Mouse (Mus musculus) kidney, postnatal 25 days (tissue): ENCODE data around the gene Cldn20.
A peak's percentile ranks its signal among the peaks of the same experiment; 100 is the strongest.

Experiments used
- DNase-seq, 2 experiments: peaks; one replicate each; pipeline ENCODE4 v3.0.0; 2021; ENCODE audit warnings: mixed read lengths in 2 of 2

Gene Cldn20

DNA sequence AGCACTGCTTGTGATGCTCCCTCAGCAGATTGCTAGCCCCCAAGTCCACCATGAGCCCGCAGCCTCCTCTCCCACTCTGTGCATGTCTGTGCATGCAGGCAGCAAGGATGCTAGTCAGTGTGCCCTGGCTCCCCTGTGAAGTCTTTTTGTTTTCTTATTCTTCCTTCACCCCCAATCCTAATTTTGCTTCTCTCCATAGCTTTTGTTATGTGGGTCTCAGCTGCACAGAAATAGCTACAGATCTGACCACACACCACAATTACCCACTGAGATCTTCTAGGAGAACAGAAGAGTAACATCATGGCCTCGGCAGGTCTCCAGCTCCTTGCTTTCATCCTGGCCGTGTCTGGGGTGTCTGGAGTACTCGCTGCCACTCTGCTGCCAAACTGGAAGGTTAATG lies at the start of gene Cldn20:
Cldn20 (plus strand) TSS at position 301 of the 400 bp plus-strand sequence.
- no peak for DNase-seq

DNA sequence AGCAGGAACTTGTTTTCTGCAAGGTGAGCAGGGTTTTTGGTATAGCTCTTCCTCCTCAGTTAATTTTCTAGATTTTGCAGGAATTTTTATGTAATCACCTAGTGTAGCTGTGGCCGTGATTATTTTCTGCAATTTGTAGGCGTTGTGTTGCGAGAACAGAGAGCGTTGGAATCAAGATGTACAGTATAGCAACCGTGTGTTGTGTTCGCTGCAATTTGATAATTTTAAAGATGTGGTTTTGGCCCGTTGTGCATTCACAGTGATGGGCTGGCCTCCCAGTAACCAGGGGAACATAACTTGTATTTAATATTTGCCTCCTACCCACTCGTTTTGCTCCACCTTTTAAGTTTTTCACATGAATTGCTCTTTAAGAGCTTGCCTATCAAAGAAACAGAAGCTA lies 49.3 kb upstream of the Cldn20 start:
- no peak for DNase-seq

DNA sequence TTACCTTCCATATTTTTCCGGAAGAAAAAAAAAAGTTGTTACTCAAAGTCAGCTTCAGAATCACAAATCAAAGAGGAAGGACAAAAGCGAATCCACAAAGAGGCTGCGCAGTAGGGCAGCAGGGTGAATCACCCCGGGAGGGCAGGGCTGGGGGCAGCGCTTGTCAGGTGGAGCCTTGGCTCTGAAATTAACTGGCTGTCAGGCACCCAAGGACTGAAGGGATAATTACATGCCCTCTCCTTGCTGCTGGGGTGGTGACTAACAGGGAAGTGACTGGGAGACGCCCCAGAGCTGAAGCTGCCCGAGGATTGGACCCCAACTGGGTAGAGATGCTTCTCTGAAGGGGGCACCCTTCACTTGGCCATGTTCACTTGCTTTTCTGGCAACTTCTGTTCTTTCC lies 46.5 kb upstream of the Cldn20 start:
- DNase-seq: no peak

DNA sequence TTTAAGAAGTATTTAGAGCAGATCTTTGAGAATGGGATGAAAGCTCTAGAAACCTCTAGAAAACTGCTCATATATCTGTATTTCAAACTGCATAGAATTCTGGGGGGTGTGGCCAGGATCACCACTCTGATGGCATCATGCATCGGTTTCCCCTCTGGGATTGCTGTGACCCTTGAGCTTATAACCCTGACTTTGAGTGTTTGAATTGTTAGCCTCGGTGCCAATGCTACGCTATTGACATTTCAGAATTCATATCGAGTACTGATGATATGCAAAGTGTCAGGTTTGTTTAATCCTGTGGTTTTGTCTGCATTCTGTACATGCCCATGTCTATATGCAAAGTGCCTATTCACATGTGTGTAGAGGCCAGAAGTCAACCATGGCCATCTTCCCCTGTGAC lies 45.1 kb upstream of the Cldn20 start:
- no peak for DNase-seq

DNA sequence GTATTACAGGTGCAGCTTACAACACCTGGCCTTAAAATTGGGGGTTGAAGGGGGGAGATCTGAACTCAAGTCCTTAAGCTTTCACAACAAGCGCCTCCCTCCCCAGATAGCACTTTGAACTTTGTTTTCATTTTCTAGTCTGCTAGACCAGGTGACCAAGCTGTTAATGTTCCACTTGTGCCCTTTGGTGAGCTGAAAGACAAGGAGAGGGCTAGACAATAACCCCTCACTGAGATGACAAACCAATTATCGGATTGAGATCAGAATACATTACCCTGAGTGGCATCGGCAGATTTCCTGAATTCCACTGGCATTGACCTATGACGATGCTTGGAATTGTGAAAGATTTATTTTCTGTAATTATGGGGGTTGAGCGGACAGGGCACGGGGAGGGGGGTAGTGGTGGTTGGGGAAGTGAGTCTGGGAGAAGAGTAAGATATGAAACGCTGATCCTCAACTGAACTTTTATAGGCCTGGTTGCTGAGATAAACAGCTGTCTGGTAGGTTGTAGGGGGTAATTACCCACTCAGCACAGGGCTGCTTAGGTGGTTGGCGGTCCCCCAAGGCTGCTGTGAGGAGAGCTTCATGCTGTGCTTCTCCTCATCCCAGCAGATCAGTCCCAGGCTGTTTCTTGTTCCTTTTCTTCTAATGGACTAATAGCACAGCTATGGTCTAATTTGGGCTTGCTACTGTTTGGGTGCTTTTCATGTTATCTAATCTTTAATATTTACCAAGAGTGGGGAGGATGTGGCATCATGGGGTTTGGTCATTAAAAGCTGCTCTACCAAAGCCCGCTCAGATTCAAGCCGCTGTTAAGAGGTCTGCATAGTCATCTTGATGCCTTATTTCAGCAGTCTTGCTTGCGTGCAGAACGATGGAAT lies 44.4 kb upstream of the Cldn20 start:
- DNase-seq: peak in 1 of 2 experiments; percentile 39

DNA sequence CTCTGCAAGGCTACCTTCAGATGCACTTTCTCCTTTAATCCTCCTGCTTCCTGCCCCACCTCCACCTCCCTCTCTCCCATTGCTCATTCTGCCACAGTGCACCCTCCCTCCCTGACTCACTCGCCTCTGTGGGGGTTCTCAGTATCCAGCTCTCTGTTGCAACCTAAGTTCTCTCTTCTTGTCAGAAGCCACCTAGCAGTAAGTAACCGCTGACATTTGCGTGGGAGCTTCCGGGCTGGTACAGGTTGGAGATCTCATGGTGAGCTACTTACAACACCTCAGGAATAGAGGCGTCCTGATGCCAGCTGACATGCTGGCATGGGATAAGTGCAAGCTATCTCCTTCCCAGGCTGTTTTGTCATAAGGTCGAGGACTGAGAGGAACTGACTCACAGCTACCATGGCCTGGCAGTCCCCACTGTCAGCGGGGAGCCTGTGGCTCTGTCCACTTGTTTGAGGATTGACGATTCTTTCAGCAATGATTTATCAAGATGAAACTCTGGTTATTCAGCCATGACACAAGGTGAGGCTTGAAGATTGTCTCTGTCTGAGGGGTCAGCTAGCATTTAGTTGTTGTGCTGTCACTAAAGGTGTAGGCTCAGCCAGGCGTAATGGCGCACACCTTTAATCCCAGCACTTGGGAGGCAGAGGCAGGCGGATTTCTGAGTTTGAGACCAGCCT lies 42.0 kb upstream of the Cldn20 start:
- DNase-seq: no peak

DNA sequence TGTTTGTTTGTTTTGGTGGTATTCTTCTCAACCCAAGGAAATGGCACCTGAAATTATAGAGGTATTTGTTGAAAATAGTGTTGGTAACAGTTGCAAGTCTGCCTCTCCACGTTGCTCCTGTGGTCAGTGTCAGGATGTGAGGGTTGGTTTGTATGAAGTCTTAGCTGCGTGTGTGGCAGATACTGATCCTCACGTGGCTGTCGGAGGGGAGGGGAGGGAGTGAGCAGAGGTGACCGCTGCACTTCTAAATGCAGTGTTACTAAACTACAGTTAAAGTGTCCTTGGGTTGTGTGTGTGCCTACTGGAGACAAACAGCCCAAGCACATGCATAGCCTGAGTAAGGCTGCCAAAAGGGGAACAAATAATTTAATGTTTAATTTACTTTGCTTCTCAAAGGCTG lies 41.3 kb upstream of the Cldn20 start:
- DNase-seq: no peak

DNA sequence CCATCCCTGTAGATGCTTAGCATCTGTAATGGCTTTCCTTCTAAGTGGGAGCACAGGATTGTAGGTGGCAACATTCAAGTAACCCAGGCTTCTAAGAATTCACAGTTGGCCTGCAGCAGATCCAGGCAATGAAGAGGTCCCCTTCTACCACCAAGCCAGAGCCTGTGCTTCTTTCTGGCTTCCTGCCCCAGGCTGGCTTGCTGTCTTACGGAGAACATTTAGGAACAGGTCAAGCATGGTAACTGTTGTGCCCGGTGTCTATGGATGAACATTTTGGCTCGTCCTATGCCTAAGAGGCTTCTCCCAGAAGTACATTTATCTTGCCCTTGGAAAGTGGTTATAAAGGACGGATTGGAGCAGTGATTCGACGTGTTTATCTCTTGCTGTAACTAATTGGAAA lies 40.7 kb upstream of the Cldn20 start:
- DNase-seq: no peak

DNA sequence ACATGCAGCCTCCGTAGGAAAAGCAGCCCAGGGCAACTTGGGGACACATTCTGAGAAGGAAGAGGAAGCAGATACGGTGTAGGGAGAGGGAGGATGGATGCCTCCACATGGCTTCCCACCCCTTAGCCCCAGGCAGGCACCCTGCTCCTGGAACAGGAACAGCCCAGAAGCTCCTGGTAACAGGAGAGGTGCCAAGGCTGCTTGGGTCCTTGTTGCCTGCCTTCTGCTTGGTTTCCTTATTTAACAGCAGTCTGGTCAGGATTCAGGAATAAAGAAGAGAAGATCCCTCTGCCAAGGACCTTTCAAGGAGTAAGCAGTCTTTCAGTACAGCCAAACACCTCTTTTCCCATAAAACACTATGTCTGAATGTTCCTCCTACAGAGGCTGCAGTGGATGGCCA lies 36.8 kb upstream of the Cldn20 start:
- no peak for DNase-seq

DNA sequence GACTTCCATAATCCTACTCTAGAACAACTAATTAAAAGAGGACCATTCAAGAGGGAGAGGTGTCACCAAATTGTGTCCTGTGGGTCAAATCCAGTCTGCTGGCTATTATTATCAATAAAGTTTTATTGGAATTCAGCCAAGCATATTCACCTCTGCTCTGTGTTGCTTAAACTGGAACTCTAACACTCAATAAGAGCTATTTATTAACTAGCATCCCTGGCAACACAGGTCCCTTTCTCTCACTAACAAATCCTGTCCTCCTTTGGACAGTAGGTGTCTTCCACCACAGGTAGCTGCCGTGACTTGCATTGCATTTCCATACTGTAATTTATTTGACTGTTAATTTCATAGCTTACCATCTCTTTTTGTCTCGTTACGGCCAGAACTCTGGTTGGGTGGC lies 36.3 kb upstream of the Cldn20 start:
- DNase-seq: no peak

DNA sequence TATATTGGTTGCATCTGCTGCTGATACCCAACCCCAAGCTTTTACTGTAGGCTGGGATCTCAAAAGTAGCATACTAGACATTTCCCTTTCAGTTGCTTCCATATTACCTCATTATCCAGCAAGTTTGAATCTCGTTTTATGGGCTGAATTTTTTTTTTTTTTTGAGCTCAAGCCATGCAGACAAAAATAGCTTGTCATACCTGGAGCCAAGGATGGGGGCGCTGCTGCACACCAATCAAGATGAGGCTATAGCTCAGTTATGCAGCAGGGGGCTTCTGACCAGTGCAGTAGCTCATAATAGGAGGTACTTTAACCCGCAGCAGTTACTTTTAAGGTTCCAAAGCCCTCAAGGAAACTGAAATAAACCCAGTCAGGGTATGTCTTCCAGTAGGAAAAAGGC lies 34.3 kb upstream of the Cldn20 start:
- peak in 1 of 2 experiments; percentile 49 for DNase-seq

DNA sequence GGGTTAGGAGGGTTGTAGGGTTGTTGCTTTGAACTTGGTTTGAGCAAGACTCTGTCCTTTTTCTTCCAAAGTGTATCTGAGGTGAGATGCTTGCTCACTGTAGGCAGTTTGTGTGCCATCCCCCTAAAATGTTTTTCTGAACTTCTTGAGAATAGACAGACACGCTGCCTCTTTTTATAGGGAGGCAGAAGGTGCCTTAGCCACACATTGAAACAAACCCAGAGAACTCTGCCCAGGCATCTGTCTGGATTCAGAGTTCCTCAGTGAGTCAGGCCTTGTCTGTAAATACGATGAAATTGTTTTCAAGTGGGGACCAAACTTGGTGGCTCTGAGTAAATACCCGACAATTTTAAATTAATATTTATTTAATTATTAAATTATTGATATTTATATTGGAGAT lies 33.8 kb upstream of the Cldn20 start:
- DNase-seq: no peak

DNA sequence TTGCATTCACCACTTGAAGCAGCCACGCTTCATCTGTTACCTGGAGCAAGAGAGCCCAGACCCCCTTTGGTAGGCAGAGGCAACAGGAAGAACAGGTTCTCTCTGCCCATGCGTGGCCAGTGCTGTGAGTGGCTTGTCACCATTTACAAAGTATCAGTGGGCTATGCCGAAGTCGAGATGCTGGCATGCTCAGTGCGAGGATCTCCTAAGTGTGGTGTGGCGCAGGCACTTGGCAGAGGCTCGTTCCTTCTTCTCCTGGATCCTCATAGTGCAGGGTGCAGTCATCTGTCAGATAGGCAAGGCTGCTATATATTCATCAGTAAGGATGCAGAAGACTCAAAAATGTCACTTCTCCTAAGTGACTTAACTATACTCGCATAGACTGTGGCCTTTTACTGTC lies 32.9 kb upstream of the Cldn20 start:
- DNase-seq: no peak

DNA sequence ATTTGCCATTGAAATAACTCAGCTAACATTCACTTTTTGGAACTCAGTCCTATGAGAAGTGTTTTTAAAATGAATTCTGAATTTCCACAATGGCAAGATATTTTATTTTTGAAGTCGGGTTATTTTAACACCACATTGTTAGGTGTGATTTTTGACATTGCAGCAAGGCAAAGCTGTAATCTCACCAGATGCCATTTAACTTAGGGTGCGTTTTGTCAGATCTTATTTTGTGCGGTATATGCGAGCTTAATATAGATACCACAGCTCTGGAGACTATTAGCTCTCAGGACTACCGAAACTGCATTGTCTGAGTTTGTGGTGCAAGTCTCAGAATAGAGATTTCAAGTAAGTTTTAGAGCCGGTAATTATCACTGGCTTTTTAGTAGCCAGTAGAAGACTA lies 32.3 kb upstream of the Cldn20 start:
- DNase-seq: no peak

DNA sequence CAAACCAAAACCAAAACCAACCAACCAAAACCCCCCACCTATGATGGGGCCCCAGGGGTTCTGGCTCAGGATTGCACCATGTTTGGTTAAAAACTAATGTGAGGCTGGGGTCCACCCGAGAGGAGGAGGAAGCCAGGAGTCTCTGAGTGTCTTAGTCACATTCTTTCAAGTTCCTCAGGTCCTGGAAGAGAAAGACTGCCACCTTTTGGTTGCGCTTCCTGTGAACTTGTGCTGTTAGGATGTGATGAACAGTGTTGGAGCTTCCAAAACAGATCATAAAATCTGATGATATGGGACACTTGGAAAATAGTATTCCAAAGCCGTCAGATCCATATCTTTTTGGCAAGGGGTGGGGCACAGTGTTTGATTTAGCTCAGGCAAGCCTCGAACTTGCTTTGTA lies 31.4 kb upstream of the Cldn20 start:
- DNase-seq: no peak

DNA sequence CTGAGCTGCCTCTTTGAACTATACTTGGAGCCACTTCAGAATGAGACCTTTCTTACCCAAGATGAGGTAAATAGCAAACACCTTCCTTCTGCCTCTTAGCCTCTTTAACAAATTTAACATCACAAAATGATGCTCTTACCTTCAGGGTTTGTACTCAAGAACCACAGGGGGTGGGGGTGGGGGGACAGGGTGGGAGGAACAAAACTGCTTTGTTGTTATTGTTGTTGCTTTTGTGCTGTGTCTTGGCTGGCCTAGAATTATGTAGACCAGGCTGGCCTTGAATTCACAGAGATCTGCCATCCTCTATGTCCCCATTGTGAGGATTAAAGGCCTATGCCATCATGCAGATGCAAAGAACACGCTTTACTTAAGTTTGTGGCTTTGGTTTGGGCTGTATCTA lies 26.6 kb upstream of the Cldn20 start:
- DNase-seq: no peak

DNA sequence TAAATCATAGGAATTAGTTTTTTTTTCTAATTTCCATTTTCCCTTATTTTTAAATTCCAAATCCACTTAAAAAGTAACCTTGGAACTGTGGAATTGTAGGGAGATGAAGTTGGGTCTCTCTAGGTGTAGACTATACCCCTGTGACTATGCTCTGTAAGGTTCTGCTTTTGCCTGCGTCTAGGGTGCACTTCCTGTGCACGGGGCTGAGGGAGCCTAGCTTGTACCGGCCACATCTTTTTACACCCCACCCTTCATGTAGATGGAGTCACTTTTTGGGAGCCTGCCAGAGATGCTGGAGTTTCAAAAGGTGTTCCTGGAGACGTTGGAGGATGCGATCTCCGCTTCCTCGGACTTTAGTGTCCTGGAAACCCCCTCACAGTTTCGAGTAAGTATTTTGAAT lies 25.8 kb upstream of the Cldn20 start:
- no peak for DNase-seq

DNA sequence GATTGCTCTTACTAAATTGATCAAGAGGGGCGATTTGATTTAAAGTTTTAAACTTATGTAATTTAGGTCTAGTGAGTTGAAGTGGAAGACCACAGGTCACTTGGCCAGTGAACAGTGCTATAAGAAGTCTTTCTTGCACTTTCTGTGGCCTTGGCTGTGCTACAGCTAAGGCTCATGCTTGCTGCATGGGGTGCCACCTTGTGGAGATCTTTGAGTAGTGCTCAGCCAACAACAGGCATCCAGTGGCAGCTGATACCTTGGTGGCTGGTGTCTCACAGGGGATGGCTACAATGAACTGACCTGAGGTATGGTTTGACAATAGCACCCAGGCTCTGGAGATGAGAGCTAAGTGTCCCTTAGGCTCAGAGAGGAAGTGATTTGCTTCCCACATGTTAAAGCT lies 22.5 kb upstream of the Cldn20 start:
- peak; percentile 77 to 79 for DNase-seq

DNA sequence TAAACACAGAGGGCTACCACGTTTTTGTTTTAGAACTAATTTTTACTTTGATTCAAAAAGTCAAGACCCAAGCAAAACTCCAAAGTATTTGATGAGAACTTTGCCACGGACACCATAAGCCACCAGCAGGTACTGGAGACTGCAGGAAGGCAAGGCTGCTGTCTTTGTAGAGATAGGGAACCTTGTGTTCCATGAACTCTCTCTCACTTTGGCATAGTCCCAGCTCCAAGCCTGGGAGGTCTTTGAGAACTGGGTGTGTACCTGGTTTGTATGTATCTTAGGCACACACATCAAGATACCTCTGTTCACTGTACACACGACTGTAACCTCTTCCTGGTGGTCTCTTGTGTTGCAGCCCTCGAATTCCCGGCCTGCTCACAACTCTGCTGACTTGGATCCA lies 18.0 kb upstream of the Cldn20 start:
- no peak for DNase-seq

DNA sequence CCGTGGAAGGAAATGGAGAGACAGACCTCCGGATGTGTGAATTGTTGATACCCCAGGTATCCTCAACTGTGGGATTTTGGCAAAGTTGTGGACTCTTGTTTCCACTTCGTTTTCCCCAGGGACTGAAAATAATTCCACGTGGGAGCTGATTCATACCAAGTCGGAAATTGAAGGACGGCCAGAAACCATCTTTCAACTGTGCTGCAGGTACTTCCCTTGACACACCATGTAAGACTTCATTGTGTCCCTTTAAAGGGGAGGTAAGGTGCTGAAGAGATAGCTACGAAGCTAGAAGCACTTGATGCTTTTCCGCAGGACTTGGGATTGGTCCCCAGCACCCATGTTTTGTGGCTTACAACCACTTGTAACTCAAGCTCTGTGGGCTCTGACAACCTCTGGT lies 16.5 kb upstream of the Cldn20 start:
- DNase-seq: no peak

DNA sequence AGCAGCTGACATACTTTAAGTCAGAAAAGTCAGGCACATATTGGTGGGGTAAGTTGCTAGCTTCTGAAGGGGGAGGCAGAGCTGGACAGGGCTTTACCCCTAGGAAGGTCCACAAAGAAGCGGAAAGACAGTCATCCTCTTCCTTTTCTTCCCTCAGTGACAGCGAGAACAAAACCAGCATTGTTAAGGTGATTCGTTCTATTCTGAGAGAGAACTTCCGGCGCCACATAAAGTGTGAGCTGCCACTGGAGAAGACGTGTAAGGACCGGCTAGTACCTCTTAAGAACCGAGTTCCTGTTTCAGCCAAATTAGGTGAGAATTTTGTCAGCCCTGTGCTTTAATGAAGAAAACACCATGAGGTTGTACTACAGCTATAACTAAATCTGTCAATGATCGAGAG lies 15.9 kb upstream of the Cldn20 start:
- no peak for DNase-seq

DNA sequence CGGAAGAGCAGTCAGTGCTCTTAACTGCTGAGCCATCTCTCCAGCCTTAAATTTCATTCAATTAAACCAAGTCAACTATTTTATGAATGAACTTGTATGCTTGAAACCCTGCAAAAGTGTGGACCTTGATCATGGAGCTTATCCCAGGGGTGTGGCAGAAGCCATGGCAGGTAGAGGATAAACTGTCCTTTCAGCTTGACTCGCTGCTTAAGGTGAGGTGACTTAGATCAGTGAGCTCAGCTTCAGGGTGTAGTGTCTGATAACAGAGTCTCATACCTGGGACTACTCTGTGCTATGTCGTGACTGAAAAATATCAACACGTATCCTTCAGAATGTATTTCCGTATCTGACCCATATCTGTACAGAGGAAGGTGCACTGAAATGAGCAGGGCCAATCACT lies 12.0 kb upstream of the Cldn20 start:
- no peak for DNase-seq

DNA sequence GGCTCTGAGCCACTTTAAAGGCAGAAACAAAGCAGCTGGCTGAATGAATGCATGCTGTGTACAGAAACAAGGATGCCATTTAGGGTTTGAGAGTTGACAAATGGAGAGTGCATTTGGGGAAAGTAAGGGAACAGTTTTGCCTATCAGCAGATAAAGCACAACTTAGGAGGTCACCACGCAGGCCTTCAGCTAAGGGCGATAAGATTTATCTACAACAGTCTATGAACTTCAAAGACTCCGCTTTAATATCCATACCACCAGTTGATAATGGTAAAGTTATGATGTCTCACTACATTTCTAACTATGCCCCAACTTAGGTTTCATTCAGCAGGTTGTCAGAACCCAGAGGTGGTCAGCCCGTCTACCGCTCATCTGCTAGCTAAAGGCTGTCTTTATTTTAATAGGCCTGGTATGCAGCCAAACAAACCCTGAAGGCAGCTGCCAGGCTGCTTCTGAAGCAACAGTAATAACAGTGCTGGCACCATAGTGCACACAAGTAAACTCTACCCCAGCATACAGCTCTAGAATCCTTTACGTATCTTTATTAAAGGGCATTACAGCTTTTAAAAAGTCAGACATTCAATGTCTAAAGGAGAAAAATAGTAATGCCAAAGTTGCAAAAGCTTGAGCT lies 4.4 kb upstream of the Cldn20 start:
- DNase-seq: no peak

DNA sequence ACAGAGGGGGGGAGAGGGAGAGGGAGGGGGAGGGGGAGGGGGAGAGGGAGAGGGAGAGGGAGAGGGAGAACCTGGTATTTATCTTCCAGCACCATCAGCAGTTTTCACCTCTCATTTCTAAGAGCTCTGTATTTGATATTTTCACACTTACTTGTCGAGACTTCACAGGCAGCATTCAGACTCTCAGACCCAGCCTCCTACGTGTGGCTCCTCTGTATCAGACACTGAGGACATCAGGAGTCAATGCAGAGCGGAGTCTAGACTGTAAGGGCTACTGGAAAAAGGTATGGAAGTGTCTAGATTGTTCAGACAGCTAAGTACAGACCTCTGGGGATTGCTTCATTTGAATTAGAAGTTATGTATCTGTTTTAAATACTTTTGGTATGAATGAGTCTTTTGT lies 2.8 kb upstream of the Cldn20 start:
- no peak for DNase-seq
